Mouse (Mus musculus) limb, embryonic 10.5 days (tissue): ENCODE measurements at regions not wholly inside any gene's neighbourhood (a gene's known extent, or its start where the extent isn't known, plus 50 kb on each side); places are given as distances from the start of the nearest gene placed in this dataset.

Experiments
- DNase-seq: peaks from one replicate; pipeline ENCODE4 v3.0.0-alpha.2; 2017; ENCODE audit warnings: low spot score
- H3K27ac ChIP-seq: fragments of 300-500 bp; sonication (generic); 2 replicates; pipeline ENCODE4 v1.5.1; 2016; ENCODE audit warnings: mild to moderate bottlenecking
- H3K27me3 ChIP-seq: fragments of 300-500 bp; sonication (generic); 2 replicates; pipeline ENCODE4 v1.6.1; 2016; ENCODE audit warnings: low read depth, mild to moderate bottlenecking; ENCODE audit not compliant: poor library complexity, severe bottlenecking
- H3K36me3 ChIP-seq: fragments of 300-500 bp; sonication (generic); 2 replicates; pipeline ENCODE4 v1.6.1; 2016; ENCODE audit warnings: mild to moderate bottlenecking, moderate library complexity
- H3K4me1 ChIP-seq: fragments of 300-500 bp; sonication (generic); 2 replicates; pipeline ENCODE4 v1.6.1; 2016
- H3K4me3 ChIP-seq: fragments of 300-500 bp; sonication (generic); 2 replicates; pipeline ENCODE4 v1.5.1; 2016; ENCODE audit warnings: mild to moderate bottlenecking, moderate library complexity
- H3K9me3 ChIP-seq: fragments of 300-500 bp; sonication (generic); replicated peaks from 2 replicates; pipeline ENCODE4 v1.6.1; 2016; ENCODE audit warnings: mild to moderate bottlenecking
- WGBS: fragments of 180-500 bp; shearing (Covaris S2); methylation state at CpG from one replicate; pipeline ENCODE4 v1.1.7; 2016; 5-methylcytosine and 5-hydroxymethylcytosine counted together

- WGBS, result 92% methylated on average over 2 of the region's 2 CpGs
- DNase-seq, result no peak
- Histone ChIP-seq H3K9me3 (no peaks in the 10 kb centered on the region), H3K36me3 (no peaks in the 10 kb centered on the region), H3K4me1 (no peaks in the 10 kb centered on the region), H3K27ac (no peak overlapping the region), H3K4me3 (no peak overlapping the region), H3K27me3 (no peaks in the 10 kb centered on the region)
Measured at GRCm38 (mm10) chr16:75285811-75286210, 300.1 kb downstream of the Lipi start.

- DNase-seq, result no peak
- H3K9me3 ChIP-seq, result no peaks in the 10 kb centered on the region
- 90% methylated on average over 6 of the region's 6 CpGs for WGBS
- no peaks in the 10 kb centered on the region for H3K27me3 ChIP-seq
- H3K27ac ChIP-seq, result no peak overlapping the region
- no peaks in the 10 kb centered on the region for H3K4me1 ChIP-seq
- H3K4me3 ChIP-seq, result no peak overlapping the region
- no peaks in the 10 kb centered on the region for H3K36me3 ChIP-seq
Measured at GRCm38 (mm10) chr16:75263903-75264302, 322.0 kb downstream of the Lipi start.

GRCm38 (mm10) chr16:75254981-75255380, 330.9 kb downstream of the Lipi start:
- 89% methylated on average over 1 of the region's 1 CpGs for WGBS
- Histone ChIP-seq H3K4me3 (no peak overlapping the region), H3K36me3 (no peaks in the 10 kb centered on the region), H3K27ac (no peak overlapping the region), H3K27me3 (no peaks in the 10 kb centered on the region), H3K9me3 (no peaks in the 10 kb centered on the region), H3K4me1 (no peaks in the 10 kb centered on the region)
- DNase-seq, result no peak

GRCm38 (mm10) chr16:75249170-75249569, 336.7 kb downstream of the Lipi start:
- Histone ChIP-seq H3K9me3 (no peaks in the 10 kb centered on the region), H3K36me3 (no peaks in the 10 kb centered on the region), H3K4me1 (peaks cover 12% of the 10 kb centered on the region), H3K4me3 (no peak overlapping the region), H3K27ac (no peak overlapping the region), H3K27me3 (no peaks in the 10 kb centered on the region)
- DNase-seq, result no peak
- WGBS, result 63% methylated on average over 5 of the region's 5 CpGs

GRCm38 (mm10) chr16:75240383-75240782, 345.5 kb downstream of the Lipi start:
- Histone ChIP-seq H3K27me3 (no peaks in the 10 kb centered on the region), H3K9me3 (no peaks in the 10 kb centered on the region), H3K27ac (no peak overlapping the region), H3K4me3 (no peak overlapping the region), H3K4me1 (no peaks in the 10 kb centered on the region), H3K36me3 (no peaks in the 10 kb centered on the region)
- DNase-seq, result no peak
- WGBS, result 90% methylated on average over 2 of the region's 2 CpGs

- 87% methylated on average over 1 of the region's 1 CpGs for WGBS
- H3K36me3 ChIP-seq, result no peaks in the 10 kb centered on the region
- no peak overlapping the region for H3K4me3 ChIP-seq
- DNase-seq, result no peak
- no peaks in the 10 kb centered on the region for H3K4me1 ChIP-seq
- no peaks in the 10 kb centered on the region for H3K9me3 ChIP-seq
- no peaks in the 10 kb centered on the region for H3K27me3 ChIP-seq
- no peak overlapping the region for H3K27ac ChIP-seq
Measured at GRCm38 (mm10) chr16:75232133-75232532, 353.7 kb downstream of the Lipi start.

GRCm38 (mm10) chr16:75193404-75193803, 392.5 kb downstream of the Lipi start:
- WGBS, result 81% methylated on average over 2 of the region's 2 CpGs
- no peak overlapping the region for H3K27ac ChIP-seq
- H3K36me3 ChIP-seq, result no peaks in the 10 kb centered on the region
- no peak for DNase-seq
- no peaks in the 10 kb centered on the region for H3K4me1 ChIP-seq
- no peak overlapping the region for H3K4me3 ChIP-seq
- no peaks in the 10 kb centered on the region for H3K27me3 ChIP-seq
- no peaks in the 10 kb centered on the region for H3K9me3 ChIP-seq

- Histone ChIP-seq H3K27me3 (no peaks in the 10 kb centered on the region), H3K27ac (no peak overlapping the region), H3K4me1 (no peaks in the 10 kb centered on the region), H3K9me3 (no peaks in the 10 kb centered on the region), H3K4me3 (no peak overlapping the region), H3K36me3 (no peaks in the 10 kb centered on the region)
- DNase-seq, result no peak
- WGBS, result 92% methylated on average over 6 of the region's 6 CpGs
Measured at GRCm38 (mm10) chr16:75190316-75190715, 395.5 kb downstream of the Lipi start.

GRCm38 (mm10) chr16:75166040-75166439, 419.8 kb downstream of the Lipi start:
- no peaks in the 10 kb centered on the region for H3K27me3 ChIP-seq
- no peak for DNase-seq
- no peak overlapping the region for H3K27ac ChIP-seq
- H3K36me3 ChIP-seq, result no peaks in the 10 kb centered on the region
- 83% methylated on average over 1 of the region's 1 CpGs for WGBS
- H3K4me3 ChIP-seq, result no peak overlapping the region
- no peaks in the 10 kb centered on the region for H3K4me1 ChIP-seq
- no peaks in the 10 kb centered on the region for H3K9me3 ChIP-seq

- no peak overlapping the region for H3K27ac ChIP-seq
Measured at GRCm38 (mm10) chr16:75164969-75165726, 420.7 kb downstream of the Lipi start.

GRCm38 (mm10) chr16:75159740-75160139, 426.1 kb downstream of the Lipi start:
- H3K36me3 ChIP-seq, result no peaks in the 10 kb centered on the region
- H3K27me3 ChIP-seq, result no peaks in the 10 kb centered on the region
- no peaks in the 10 kb centered on the region for H3K4me1 ChIP-seq
- H3K27ac ChIP-seq, result no peak overlapping the region
- H3K9me3 ChIP-seq, result no peaks in the 10 kb centered on the region
- no peak for DNase-seq
- H3K4me3 ChIP-seq, result no peak overlapping the region
- 95% methylated on average over 2 of the region's 2 CpGs for WGBS

More at GRCm38 (mm10) chr16:75164969-75165726, 420.7 kb downstream of the Lipi start:
- 86% methylated on average over 6 of the region's 6 CpGs for WGBS
- no peak overlapping the region for H3K4me3 ChIP-seq
- H3K4me1 ChIP-seq, result no peaks in the 10 kb centered on the region
- H3K9me3 ChIP-seq, result no peaks in the 10 kb centered on the region
- no peak for DNase-seq
- H3K27me3 ChIP-seq, result no peaks in the 10 kb centered on the region
- H3K36me3 ChIP-seq, result no peaks in the 10 kb centered on the region

- H3K4me3 ChIP-seq, result no peak overlapping the region
- H3K9me3 ChIP-seq, result no peaks in the 10 kb centered on the region
- H3K27ac ChIP-seq, result no peak overlapping the region
- WGBS, result 90% methylated on average over 5 of the region's 5 CpGs
- no peaks in the 10 kb centered on the region for H3K4me1 ChIP-seq
- no peaks in the 10 kb centered on the region for H3K27me3 ChIP-seq
- DNase-seq, result no peak
- no peaks in the 10 kb centered on the region for H3K36me3 ChIP-seq
Measured at GRCm38 (mm10) chr16:75155441-75156038, 430.3 kb downstream of the Lipi start.
